Mouse (Mus musculus): ENCODE data around the gene Cldn2. TPM values are rescaled to one million over a fixed set of nuclear protein-coding genes. Genes with fewer than 3 reads are reported as not detected.

Gene Cldn2
- polyA plus RNA-seq, 1 experiment from 2014 or later = not detected

- no peak for ATAC-seq (ENCODE audit: insufficient number of reproducible peaks, insufficient read depth, low FRiP score, low read depth)
- Histone ChIP-seq H3K4me1 (ENCODE audit: control insufficient read depth in 2 of 2, insufficient read depth in 2 of 2, low read length in 2 of 2) (no peaks in the 10 kb centered on the region), H3K9me3 (ENCODE audit: control insufficient read depth, low read length) (no peaks in the 10 kb centered on the region), H3K9ac (ENCODE audit: low read length) (no peak overlapping the region), H3K27me3 (ENCODE audit: control insufficient read depth, insufficient read depth, low read length) (no peaks in the 10 kb centered on the region), H3K27ac (replicated peaks in 1 of 2; ENCODE audit: control insufficient read depth in 1 of 2, insufficient read depth in 1 of 2, low read depth in 2 of 2, low read length in 2 of 2) (no peak overlapping the region), H3K4me2 (ENCODE audit: low read length) (no peak overlapping the region), H3K36me3 (ENCODE audit: control insufficient read depth, insufficient read depth, low read length) (peaks cover 23% of the 10 kb centered on the region), H3K4me3 (ENCODE audit: control insufficient read depth in 1 of 2, insufficient read depth in 1 of 2, low read depth in 1 of 2, low read length in 2 of 2) (no peak overlapping the region)
- 74% methylated on average over 4 of the region's 4 CpGs for WGBS
Observed at GRCm38 (mm10) chrX:139826926-139827325, 26.3 kb downstream of the Cldn2 start.

GRCm38 (mm10) chrX:139828363-139829092, 27.9 kb downstream of the Cldn2 start:
- no peak for ATAC-seq (ENCODE audit: insufficient number of reproducible peaks, insufficient read depth, low FRiP score, low read depth)
- no peak overlapping the region for H3K9ac ChIP-seq (ENCODE audit: low read length)
- no peaks in the 10 kb centered on the region for H3K4me1 ChIP-seq (ENCODE audit: control insufficient read depth in 2 of 2, insufficient read depth in 2 of 2, low read length in 2 of 2)
- no peak overlapping the region for H3K4me2 ChIP-seq (ENCODE audit: low read length)
- H3K9me3 ChIP-seq (ENCODE audit: control insufficient read depth, low read length) = no peaks in the 10 kb centered on the region
- H3K36me3 ChIP-seq (ENCODE audit: control insufficient read depth, insufficient read depth, low read length) = peaks cover 15% of the 10 kb centered on the region
- no peak overlapping the region for H3K27ac ChIP-seq (replicated peaks in 1 of 2; ENCODE audit: control insufficient read depth in 1 of 2, insufficient read depth in 1 of 2, low read depth in 2 of 2, low read length in 2 of 2)
- 85% methylated on average over 6 of the region's 6 CpGs for WGBS
- H3K4me3 ChIP-seq (ENCODE audit: control insufficient read depth in 1 of 2, insufficient read depth in 1 of 2, low read depth in 1 of 2, low read length in 2 of 2) = no peak overlapping the region
- H3K27me3 ChIP-seq (ENCODE audit: control insufficient read depth, insufficient read depth, low read length) = no peaks in the 10 kb centered on the region

GRCm38 (mm10) chrX:139832464-139832863, 31.8 kb downstream of the Cldn2 start:
- H3K9ac ChIP-seq (ENCODE audit: low read length) = no peak overlapping the region
- no peaks in the 10 kb centered on the region for H3K4me1 ChIP-seq (ENCODE audit: control insufficient read depth in 2 of 2, insufficient read depth in 2 of 2, low read length in 2 of 2)
- H3K4me2 ChIP-seq (ENCODE audit: low read length) = no peak overlapping the region
- 24% methylated on average over 5 of the region's 5 CpGs for WGBS
- no peak overlapping the region for H3K27ac ChIP-seq (replicated peaks in 1 of 2; ENCODE audit: control insufficient read depth in 1 of 2, insufficient read depth in 1 of 2, low read depth in 2 of 2, low read length in 2 of 2)
- ATAC-seq (ENCODE audit: insufficient number of reproducible peaks, insufficient read depth, low FRiP score, low read depth) = no peak
- no peaks in the 10 kb centered on the region for H3K9me3 ChIP-seq (ENCODE audit: control insufficient read depth, low read length)
- H3K36me3 ChIP-seq (ENCODE audit: control insufficient read depth, insufficient read depth, low read length) = peaks cover 16% of the 10 kb centered on the region; the same call in 1 of the 2 replicates
- no peak overlapping the region for H3K4me3 ChIP-seq (ENCODE audit: control insufficient read depth in 1 of 2, insufficient read depth in 1 of 2, low read depth in 1 of 2, low read length in 2 of 2)
- H3K27me3 ChIP-seq (ENCODE audit: control insufficient read depth, insufficient read depth, low read length) = no peaks in the 10 kb centered on the region

- ATAC-seq (ENCODE audit: insufficient number of reproducible peaks, insufficient read depth, low FRiP score, low read depth) = no peak
- H3K36me3 ChIP-seq (ENCODE audit: control insufficient read depth, insufficient read depth, low read length) = peaks cover 10% of the 10 kb centered on the region; the same call in 1 of the 2 replicates
- 25% methylated on average over 3 of the region's 3 CpGs for WGBS
Observed at GRCm38 (mm10) chrX:139839057-139839456, 38.4 kb downstream of the Cldn2 start.

DNA sequence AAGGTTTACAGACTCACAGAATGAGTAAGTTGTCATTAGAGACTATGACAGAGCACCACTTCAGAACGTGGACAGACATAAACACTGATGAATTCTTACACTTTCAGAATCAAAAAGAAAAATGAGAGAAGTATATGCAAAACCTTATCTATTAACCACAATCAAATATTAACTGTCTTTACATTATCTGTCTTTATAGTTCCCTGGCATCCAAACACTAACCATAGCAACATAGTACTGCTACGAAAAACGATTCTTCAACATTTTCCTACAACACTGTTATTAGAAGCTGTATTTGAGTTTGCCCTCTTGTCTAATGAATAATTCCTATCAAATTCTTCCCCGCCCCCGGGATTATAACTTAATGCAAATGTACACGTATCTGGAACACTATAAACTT, 40.5 kb downstream of the Cldn2 start:
- no peak for ATAC-seq (ENCODE audit: insufficient number of reproducible peaks, insufficient read depth, low FRiP score, low read depth)
- no peak overlapping the region for H3K9ac ChIP-seq (ENCODE audit: low read length)
- 79% methylated on average over 6 of the region's 6 CpGs for WGBS

More at GRCm38 (mm10) chrX:139839057-139839456, 38.4 kb downstream of the Cldn2 start:
- H3K27ac ChIP-seq (replicated peaks in 1 of 2; ENCODE audit: control insufficient read depth in 1 of 2, insufficient read depth in 1 of 2, low read depth in 2 of 2, low read length in 2 of 2) = no peak overlapping the region
- no peaks in the 10 kb centered on the region for H3K9me3 ChIP-seq (ENCODE audit: control insufficient read depth, low read length)
- no peak overlapping the region for H3K9ac ChIP-seq (ENCODE audit: low read length)
- no peak overlapping the region for H3K4me3 ChIP-seq (ENCODE audit: control insufficient read depth in 1 of 2, insufficient read depth in 1 of 2, low read depth in 1 of 2, low read length in 2 of 2)
- H3K4me1 ChIP-seq (ENCODE audit: control insufficient read depth in 2 of 2, insufficient read depth in 2 of 2, low read length in 2 of 2) = no peaks in the 10 kb centered on the region
- H3K4me2 ChIP-seq (ENCODE audit: low read length) = no peak overlapping the region
- no peaks in the 10 kb centered on the region for H3K27me3 ChIP-seq (ENCODE audit: control insufficient read depth, insufficient read depth, low read length)

GRCm38 (mm10) chrX:139854795-139855194, 54.2 kb downstream of the Cldn2 start:
- H3K27me3 ChIP-seq (ENCODE audit: control insufficient read depth, insufficient read depth, low read length) = no peaks in the 10 kb centered on the region
- no peak overlapping the region for H3K27ac ChIP-seq (replicated peaks in 1 of 2; ENCODE audit: control insufficient read depth in 1 of 2, insufficient read depth in 1 of 2, low read depth in 2 of 2, low read length in 2 of 2)
- no peaks in the 10 kb centered on the region for H3K9me3 ChIP-seq (ENCODE audit: control insufficient read depth, low read length)
- H3K4me3 ChIP-seq (ENCODE audit: control insufficient read depth in 1 of 2, insufficient read depth in 1 of 2, low read depth in 1 of 2, low read length in 2 of 2) = no peak overlapping the region
- WGBS = 90% methylated on average over 4 of the region's 4 CpGs
- peaks cover 0 to 3% of the 10 kb centered on the region in 2 experiments; a peak in 2 of 4 replicates for H3K4me1 ChIP-seq (ENCODE audit: control insufficient read depth in 2 of 2, insufficient read depth in 2 of 2, low read length in 2 of 2)
- no peak overlapping the region for H3K9ac ChIP-seq (ENCODE audit: low read length)
- H3K4me2 ChIP-seq (ENCODE audit: low read length) = no peak overlapping the region
- peaks cover 8% of the 10 kb centered on the region; the same call in 1 of the 2 replicates for H3K36me3 ChIP-seq (ENCODE audit: control insufficient read depth, insufficient read depth, low read length)
- ATAC-seq (ENCODE audit: insufficient number of reproducible peaks, insufficient read depth, low FRiP score, low read depth) = no peak

More for the DNA sequence above, 40.5 kb downstream of the Cldn2 start:
- Histone ChIP-seq H3K27ac (replicated peaks in 1 of 2; ENCODE audit: control insufficient read depth in 1 of 2, insufficient read depth in 1 of 2, low read depth in 2 of 2, low read length in 2 of 2) (no peak overlapping the region), H3K4me3 (ENCODE audit: control insufficient read depth in 1 of 2, insufficient read depth in 1 of 2, low read depth in 1 of 2, low read length in 2 of 2) (no peak overlapping the region), H3K9me3 (ENCODE audit: control insufficient read depth, low read length) (no peaks in the 10 kb centered on the region), H3K27me3 (ENCODE audit: control insufficient read depth, insufficient read depth, low read length) (no peaks in the 10 kb centered on the region), H3K36me3 (ENCODE audit: control insufficient read depth, insufficient read depth, low read length) (peaks cover 13% of the 10 kb centered on the region), H3K4me2 (ENCODE audit: low read length) (no peak overlapping the region), H3K4me1 (ENCODE audit: control insufficient read depth in 2 of 2, insufficient read depth in 2 of 2, low read length in 2 of 2) (no peaks in the 10 kb centered on the region)

DNA sequence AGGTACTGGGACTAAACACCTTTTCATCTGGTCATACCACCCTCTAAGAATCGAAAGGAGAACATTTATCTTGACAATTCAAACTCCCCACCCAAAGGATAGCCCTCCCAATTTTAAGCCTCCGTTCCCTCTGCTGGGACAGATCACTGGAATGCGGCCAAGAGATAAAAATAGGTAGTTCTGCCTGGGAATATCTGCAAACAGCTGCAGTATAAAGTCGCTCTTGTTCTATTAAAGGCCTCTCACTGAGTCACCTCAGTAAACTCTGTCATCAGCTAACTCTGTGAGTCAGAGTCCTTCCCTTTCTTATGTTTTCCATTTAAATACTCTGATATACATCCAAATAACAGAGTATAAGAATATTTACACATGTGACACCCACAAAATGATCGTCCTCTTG, 58.8 kb downstream of the Cldn2 start:
- Histone ChIP-seq H3K9ac (ENCODE audit: low read length) (no peak overlapping the region), H3K9me3 (ENCODE audit: control insufficient read depth, low read length) (no peaks in the 10 kb centered on the region), H3K27me3 (ENCODE audit: control insufficient read depth, insufficient read depth, low read length) (no peaks in the 10 kb centered on the region), H3K4me3 (ENCODE audit: control insufficient read depth in 1 of 2, insufficient read depth in 1 of 2, low read depth in 1 of 2, low read length in 2 of 2) (no peak overlapping the region), H3K36me3 (ENCODE audit: control insufficient read depth, insufficient read depth, low read length) (peaks cover 2% of the 10 kb centered on the region; the same call in 1 of the 2 replicates), H3K27ac (replicated peaks in 1 of 2; ENCODE audit: control insufficient read depth in 1 of 2, insufficient read depth in 1 of 2, low read depth in 2 of 2, low read length in 2 of 2) (no peak overlapping the region), H3K4me1 (ENCODE audit: control insufficient read depth in 2 of 2, insufficient read depth in 2 of 2, low read length in 2 of 2) (peaks cover 0 to 3% of the 10 kb centered on the region in 2 experiments; a peak in 2 of 4 replicates), H3K4me2 (ENCODE audit: low read length) (peak overlapping the region; percentile 21)
- WGBS = 38% methylated on average over 5 of the region's 5 CpGs
- no peak for ATAC-seq (ENCODE audit: insufficient number of reproducible peaks, insufficient read depth, low FRiP score, low read depth)
